Mouse (Mus musculus): ENCODE results near the gene Cavin3. TPM values are rescaled to one million over a fixed set of nuclear protein-coding genes. Genes with fewer than 3 reads are reported as not detected.
A peak's percentile ranks its signal among the peaks of the same experiment; 100 is the strongest.

Cavin3 gene
- total RNA-seq, 2 experiments from 2014 or later = 17.9 to 18.7 TPM

GRCm38 (mm10) chr7:105510143-105510542 is 28.0 kb upstream of the Cavin3 start:
- Histone ChIP-seq H3K4me3 (no peak overlapping the region), H3K27ac (peak overlapping the region; percentile 46; the same call in 1 of the 2 replicates)
- no peak for DNase-seq (ENCODE audit: extremely low spot score in 1 of 2, low spot score in 2 of 2)
- intact Hi-C loops (cut with DNase I) = no loop called here
- no peak for TF ChIP-seq CTCF (IDR thresholded peaks at IDR 0.05)

- no peak for DNase-seq (ENCODE audit: extremely low spot score in 1 of 2, low spot score in 2 of 2)
- no peak overlapping the region for H3K27ac ChIP-seq
- H3K4me3 ChIP-seq = no peak overlapping the region
- intact Hi-C loops (cut with DNase I) = no loop called here
- TF ChIP-seq CTCF (IDR thresholded peaks at IDR 0.05) = no peak
These were observed 25.2 kb upstream of the Cavin3 start for GRCm38 (mm10) chr7:105507257-105507656.

- no peak for DNase-seq (ENCODE audit: extremely low spot score in 1 of 2, low spot score in 2 of 2)
These were observed 19.9 kb upstream of the Cavin3 start for GRCm38 (mm10) chr7:105501984-105502383.

GRCm38 (mm10) chr7:105499676-105500075 is 17.6 kb upstream of the Cavin3 start:
- TF ChIP-seq CTCF (IDR thresholded peaks at IDR 0.05) = no peak
- no peak for DNase-seq (ENCODE audit: extremely low spot score in 1 of 2, low spot score in 2 of 2)
- H3K27ac ChIP-seq = no peak overlapping the region
- H3K4me3 ChIP-seq = no peak overlapping the region
- intact Hi-C loops (cut with DNase I) = no loop called here

More at GRCm38 (mm10) chr7:105501984-105502383, 19.9 kb upstream of the Cavin3 start:
- no peak for TF ChIP-seq CTCF (IDR thresholded peaks at IDR 0.05)
- no peak overlapping the region; the same call in none of the 2 replicates for H3K27ac ChIP-seq
- intact Hi-C loops (cut with DNase I) = no loop called here
- H3K4me3 ChIP-seq = no peak overlapping the region

- Histone ChIP-seq H3K27ac (no peak overlapping the region), H3K4me3 (no peak overlapping the region)
- intact Hi-C loops (cut with DNase I) = no loop called here
- no peak for DNase-seq (ENCODE audit: extremely low spot score in 1 of 2, low spot score in 2 of 2)
- TF ChIP-seq CTCF (IDR thresholded peaks at IDR 0.05) = no peak
These were observed 16.9 kb upstream of the Cavin3 start for GRCm38 (mm10) chr7:105498854-105499492.

GRCm38 (mm10) chr7:105497881-105498280 is 15.8 kb upstream of the Cavin3 start:
- Histone ChIP-seq H3K27ac (no peak overlapping the region), H3K4me3 (no peak overlapping the region)
- no peak for TF ChIP-seq CTCF (IDR thresholded peaks at IDR 0.05)
- DNase-seq (ENCODE audit: extremely low spot score in 1 of 2, low spot score in 2 of 2) = no peak
- intact Hi-C loops (cut with DNase I) = no loop called here

GRCm38 (mm10) chr7:105487104-105487876 is 5.2 kb upstream of the Cavin3 start:
- Histone ChIP-seq H3K27ac (peak overlapping the region; percentile 44), H3K4me3 (no peak overlapping the region)
- intact Hi-C loops (cut with DNase I) = loop anchor here (1.0 kb wide), 2 partner anchors 22 to 32 kb away; no protein-coding TSS in a partner anchor
- TF ChIP-seq CTCF (IDR thresholded peaks at IDR 0.05) = no peak
- DNase-seq (ENCODE audit: extremely low spot score in 1 of 2, low spot score in 2 of 2) = peak; percentile 67 to 74

GRCm38 (mm10) chr7:105485029-105485428 is 2.9 kb upstream of the Cavin3 start:
- TF ChIP-seq CTCF (IDR thresholded peaks at IDR 0.05) = no peak
- no peak overlapping the region for H3K27ac ChIP-seq
- DNase-seq (ENCODE audit: extremely low spot score in 1 of 2, low spot score in 2 of 2) = no peak
- no peak overlapping the region for H3K4me3 ChIP-seq
- intact Hi-C loops (cut with DNase I) = no loop called here

- H3K4me3 ChIP-seq = peak overlapping the region; percentile 56
- TF ChIP-seq CTCF (IDR thresholded peaks at IDR 0.05) = no peak
- no peak for DNase-seq (ENCODE audit: extremely low spot score in 1 of 2, low spot score in 2 of 2)
- peak overlapping the region; percentile 99 for H3K27ac ChIP-seq
- intact Hi-C loops (cut with DNase I) = no loop called here
These were observed 326 bp upstream of the Cavin3 start for GRCm38 (mm10) chr7:105482426-105482825.

- H3K27ac ChIP-seq = peak overlapping the region; percentile 99
- intact Hi-C loops (cut with DNase I) = no loop called here
- DNase-seq (ENCODE audit: extremely low spot score in 1 of 2, low spot score in 2 of 2) = peak in 1 of 2 experiments; percentile 18
These were observed 1.3 kb downstream of the Cavin3 start for GRCm38 (mm10) chr7:105480561-105481504.

GRCm38 (mm10) chr7:105480081-105480480 is 2.0 kb downstream of the Cavin3 start:
- H3K4me3 ChIP-seq = no peak overlapping the region
- H3K27ac ChIP-seq = peak overlapping the region; percentile 99
- intact Hi-C loops (cut with DNase I) = no loop called here
- DNase-seq (ENCODE audit: extremely low spot score in 1 of 2, low spot score in 2 of 2) = no peak
- TF ChIP-seq CTCF (IDR thresholded peaks at IDR 0.05) = no peak

More at GRCm38 (mm10) chr7:105480561-105481504, 1.3 kb downstream of the Cavin3 start:
- no peak for TF ChIP-seq CTCF (IDR thresholded peaks at IDR 0.05)
- peak overlapping the region; percentile 56 for H3K4me3 ChIP-seq

Data from left cerebral cortex, adult 2 months (tissue).